Mouse (Mus musculus) liver, embryonic 13.5 days (tissue): ENCODE measurements around the gene Shisa8. TPM values are rescaled to one million over a fixed set of nuclear protein-coding genes. Genes with fewer than 3 reads are reported as not detected.
A peak's percentile ranks its signal among the peaks of the same experiment; 100 is the strongest.

Experiments used
- ATAC-seq: fragments of 200-750 bp; cut with Nextera tagmentation; 2 replicates; pipeline ENCODE4 v1.8.0; 2017; ENCODE audit warnings: low read depth, mild to moderate bottlenecking, moderate number of reproducible peaks, moderate library complexity
- DNase-seq: peaks from one replicate; pipeline ENCODE4 v3.0.0; 2022
- H3K27ac ChIP-seq: fragments of 300-500 bp; sonication (generic); 2 replicates; pipeline ENCODE4 v1.5.1; 2015; ENCODE audit warnings: moderate library complexity, mild to moderate bottlenecking, inconsistent platforms
- H3K27me3 ChIP-seq: fragments of 300-500 bp; sonication (generic); 2 replicates; pipeline ENCODE4 v1.6.1; 2015; ENCODE audit warnings: mild to moderate bottlenecking, inconsistent platforms
- H3K36me3 ChIP-seq: fragments of 300-500 bp; sonication (generic); 2 replicates; pipeline ENCODE4 v1.6.1; 2015; ENCODE audit warnings: mild to moderate bottlenecking, inconsistent platforms
- H3K4me1 ChIP-seq: fragments of 300-500 bp; sonication (generic); replicated peaks from 2 replicates; pipeline ENCODE4 v1.6.1; 2015; ENCODE audit warnings: inconsistent platforms
- H3K4me2 ChIP-seq: fragments of 300-500 bp; sonication (generic); 2 replicates; pipeline ENCODE4 v1.6.1; 2015; ENCODE audit warnings: inconsistent platforms, mild to moderate bottlenecking, moderate library complexity
- H3K4me3 ChIP-seq: fragments of 300-500 bp; sonication (generic); replicated peaks from 2 replicates; pipeline ENCODE4 v1.5.1; 2015; ENCODE audit warnings: mild to moderate bottlenecking, inconsistent platforms
- H3K9ac ChIP-seq: fragments of 300-500 bp; sonication (generic); 2 replicates; pipeline ENCODE4 v1.6.1; 2015; ENCODE audit warnings: mild to moderate bottlenecking, inconsistent platforms
- H3K9me3 ChIP-seq: fragments of 300-500 bp; sonication (generic); replicated peaks from 2 replicates; pipeline ENCODE4 v1.6.1; 2016; ENCODE audit warnings: inconsistent platforms
- WGBS: fragments of 180-500 bp; shearing (Covaris S2); methylation state at CpG from one replicate; pipeline ENCODE4 v1.1.7; 2015; ENCODE audit not compliant: insufficient replicate concordance; 5-methylcytosine and 5-hydroxymethylcytosine counted together
- microRNA counts: library from miRNA; unstranded; fragments of <30 nt; microRNA quantifications from one replicate; lab custom pipeline; 2016
- microRNA-seq: library from miRNA; unstranded; fragments of <30 nt; microRNA quantifications from one replicate; pipeline ENCODE4, GENCODE M21; 2016
- polyA plus RNA-seq: library from polyadenylated mRNA; unstranded; fragments of >200 nt; fragmentation: Nextera tagmentation; extraction: Ambion mirVana; gene quantifications from 2 replicates; pipeline ENCODE4 v1.2.1, GENCODE M21; 2015

Shisa8 gene
- polyA plus RNA-seq, 1 experiment from 2014 or later: 0.10 TPM

GRCm38 (mm10) chr15:82159471-82159870 lies 53.1 kb downstream of the Shisa8 start:
- Histone ChIP-seq H3K4me1 (peaks cover 98% of the 10 kb centered on the region), H3K27ac (peak overlapping the region; percentile 39; the same call in 1 of the 2 replicates)
- WGBS: 83% methylated on average over 9 of the region's 9 CpGs

GRCm38 (mm10) chr15:82158243-82159035 lies 54.2 kb downstream of the Shisa8 start:
- peaks cover 97% of the 10 kb centered on the region for H3K4me1 ChIP-seq
- no peak for DNase-seq
- peak overlapping the region; percentile 27; the same call in 1 of the 2 replicates for H3K9ac ChIP-seq
- no peaks in the 10 kb centered on the region for H3K27me3 ChIP-seq
- ATAC-seq: no peak
- no peak overlapping the region for H3K4me2 ChIP-seq
- WGBS: 67% methylated on average over 17 of the region's 17 CpGs
- H3K36me3 ChIP-seq: peaks cover 9% of the 10 kb centered on the region; the same call in 1 of the 2 replicates
- H3K27ac ChIP-seq: peak overlapping the region; percentile 39; the same call in 1 of the 2 replicates
- H3K4me3 ChIP-seq: no peak overlapping the region
- H3K9me3 ChIP-seq: no peaks in the 10 kb centered on the region

More at GRCm38 (mm10) chr15:82159471-82159870, 53.1 kb downstream of the Shisa8 start:
- ATAC-seq (no peak), DNase-seq (no peak)
- Histone ChIP-seq H3K36me3 (peaks cover 9% of the 10 kb centered on the region; the same call in 1 of the 2 replicates), H3K27me3 (no peaks in the 10 kb centered on the region), H3K9ac (no peak overlapping the region), H3K4me3 (no peak overlapping the region), H3K4me2 (no peak overlapping the region), H3K9me3 (no peaks in the 10 kb centered on the region)

- Histone ChIP-seq H3K27ac (peak overlapping the region; percentile 18; the same call in 1 of the 2 replicates), H3K4me1 (peaks cover 96% of the 10 kb centered on the region), H3K27me3 (no peaks in the 10 kb centered on the region), H3K36me3 (peaks cover 9% of the 10 kb centered on the region; the same call in 1 of the 2 replicates), H3K9me3 (no peaks in the 10 kb centered on the region), H3K9ac (no peak overlapping the region), H3K4me3 (no peak overlapping the region), H3K4me2 (no peak overlapping the region)
- whole genome bisulfite sequencing: 27% methylated on average over 10 of the region's 10 CpGs
- DNase-seq (no peak), ATAC-seq (no peak)
Observed at GRCm38 (mm10) chr15:82156902-82157301, 55.7 kb downstream of the Shisa8 start.

GRCm38 (mm10) chr15:82156298-82156697 lies 56.3 kb downstream of the Shisa8 start:
- peak overlapping the region; percentile 18; the same call in 1 of the 2 replicates for H3K27ac ChIP-seq
- H3K27me3 ChIP-seq: no peaks in the 10 kb centered on the region
- ATAC-seq (no peak), DNase-seq (no peak)
- H3K9ac ChIP-seq: no peak overlapping the region
- H3K4me1 ChIP-seq: peaks cover 94% of the 10 kb centered on the region
- H3K9me3 ChIP-seq: no peaks in the 10 kb centered on the region
- H3K36me3 ChIP-seq: peaks cover 9% of the 10 kb centered on the region; the same call in 1 of the 2 replicates
- no peak overlapping the region for H3K4me2 ChIP-seq
- no peak overlapping the region for H3K4me3 ChIP-seq
- WGBS: 36% methylated on average over 6 of the region's 6 CpGs

MicroRNA genes within 50 kb of the gene (microRNA counts, 519-probe panel; counts per million panel counts)
- microRNA mmu-miR-33 (lab: Ali Mortazavi, UCI): 3,035 counts per million, percentile 15 among the panel's probes with 10 or more counts

Small RNAs within 50 kb of the gene (microRNA-seq; reads per million reads assigned to microRNA genes)
- 131 reads per million, percentile 53 among the genes with 10 or more reads in this experiment for gene Mir33

Other genes starting within 250 kb of the Shisa8 start
- gene 1700029P11Rik, start 232.3 kb downstream of the Shisa8 start, polyA plus RNA-seq: not detected in 2 replicates
- 77.5 and 87.7 TPM in 2 replicates for gene Xrcc6, start 225.0 kb downstream of the Shisa8 start, polyA plus RNA-seq
- gene Desi1, start 179.0 kb downstream of the Shisa8 start, polyA plus RNA-seq: 12.8 and 13.7 TPM in 2 replicates
- 224 and 231 TPM in 2 replicates for gene Snu13, start 165.2 kb downstream of the Shisa8 start, polyA plus RNA-seq
- gene 4930407I10Rik, start 153.7 kb downstream of the Shisa8 start, polyA plus RNA-seq: not detected in 2 replicates
- gene Mei1, start 142.8 kb downstream of the Shisa8 start, polyA plus RNA-seq: not detected in 2 replicates
- 8.2 and 9.9 TPM in 2 replicates for gene Ccdc134, start 84.9 kb downstream of the Shisa8 start, polyA plus RNA-seq
- 64.2 and 70.2 TPM in 2 replicates for gene Srebf2, start 65.6 kb downstream of the Shisa8 start, polyA plus RNA-seq
- 0.38 and 0.87 TPM in 2 replicates for gene Tnfrsf13c, start 11.6 kb upstream of the Shisa8 start, polyA plus RNA-seq
- 41.7 and 45.6 TPM in 2 replicates for gene Cenpm, start 31.9 kb upstream of the Shisa8 start, polyA plus RNA-seq
- not detected in 2 replicates for gene 1500009C09Rik, start 39.6 kb upstream of the Shisa8 start, polyA plus RNA-seq
- 0.36 and 0.84 TPM in 2 replicates for gene Sept3, start 62.1 kb upstream of the Shisa8 start, polyA plus RNA-seq
- 0.12 and 0.20 TPM in 2 replicates for gene Wbp2nl, start 86.1 kb upstream of the Shisa8 start, polyA plus RNA-seq
- 34.3 and 35.7 TPM in 2 replicates for gene Naga, start 126.1 kb upstream of the Shisa8 start, polyA plus RNA-seq
- gene Pheta2, start 126.1 kb upstream of the Shisa8 start, polyA plus RNA-seq: 43.4 and 43.8 TPM in 2 replicates
- gene Smdt1, start 126.1 kb upstream of the Shisa8 start, polyA plus RNA-seq: 202 and 208 TPM in 2 replicates
- gene Ndufa6, start 141.5 kb upstream of the Shisa8 start, polyA plus RNA-seq: 356 and 357 TPM in 2 replicates
- 7.8 and 9.3 TPM in 2 replicates for gene Cyp2d22, start 167.4 kb upstream of the Shisa8 start, polyA plus RNA-seq
- not detected in 2 replicates for gene Cyp2d11, start 181.2 kb upstream of the Shisa8 start, polyA plus RNA-seq
- gene Cyp2d10, start 194.4 kb upstream of the Shisa8 start, polyA plus RNA-seq: 18.9 and 19.6 TPM in 2 replicates
- 0.71 and 1.4 TPM in 2 replicates for gene Cyp2d9, start 220.6 kb upstream of the Shisa8 start, polyA plus RNA-seq